Mouse (Mus musculus): ENCODE measurements around the gene Zfp316. TPM values are rescaled to one million over a fixed set of nuclear protein-coding genes. Genes with fewer than 3 reads are reported as not detected.

Gene Zfp316
- 4.5 and 6.4 TPM in 2 replicates for polyA plus RNA-seq (2012; rRNA removed)

DNA sequence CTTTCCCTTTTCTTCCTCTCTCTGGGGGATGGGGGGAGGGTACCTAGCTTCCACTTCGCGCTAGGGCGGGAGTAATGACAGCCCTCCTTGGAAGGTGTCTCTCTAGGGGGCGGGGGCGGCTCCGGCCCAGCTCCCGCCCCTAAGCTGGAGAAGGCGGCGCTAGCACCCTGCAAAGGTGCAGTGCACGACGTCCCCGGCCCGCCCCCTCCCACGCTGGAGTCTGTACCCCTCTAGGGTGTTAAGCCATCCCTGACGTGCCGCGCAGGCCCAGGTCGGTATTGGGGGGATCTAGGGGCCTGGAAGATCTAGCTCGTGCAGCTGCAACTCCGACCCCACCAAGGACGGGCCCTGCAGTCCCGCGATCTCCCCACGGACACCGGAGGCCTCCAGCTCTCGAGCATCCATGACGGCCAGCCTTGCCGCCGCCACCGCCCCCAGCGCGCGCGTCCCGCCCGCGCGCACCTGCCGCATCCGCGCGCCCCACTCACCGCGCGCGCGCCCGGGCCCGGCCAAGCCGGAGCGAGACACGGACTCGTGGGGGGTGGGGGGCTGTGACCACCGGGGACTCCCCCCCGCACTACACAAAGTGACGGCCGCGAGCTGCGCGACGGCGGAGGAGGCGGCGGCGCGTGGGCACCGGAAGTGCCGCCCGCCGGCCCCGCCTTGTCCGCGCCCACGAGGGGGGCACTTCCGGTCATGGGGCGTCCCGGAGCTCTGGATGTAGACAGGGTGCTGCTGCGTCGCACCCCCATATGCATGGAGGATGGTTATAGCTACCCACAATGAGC lies at the start of gene Zfp316:
Gene Zfp316 (minus strand): TSS at position 660 of the 788 bp plus-strand sequence.
- H3K36me3 ChIP-seq (ENCODE audit: control insufficient read depth, insufficient read depth, low read length), result no peaks in the 10 kb centered on the region
- no peaks in the 10 kb centered on the region for H3K27me3 ChIP-seq (replicated peaks; ENCODE audit: control insufficient read depth, insufficient read depth, low read length)
- peak; percentile 73 for DNase-seq
- under 1% methylated on average over 79 of the region's 79 CpGs for WGBS
- TF ChIP-seq CTCF (conservative IDR thresholded peaks at IDR 0.05; ENCODE audit: insufficient read depth, insufficient read length, low read depth, low read length) (no peak), POLR2A (IDR thresholded peaks at IDR 0.05; ENCODE audit: low read depth, low read length) (peak; percentile 68)
- H3K4me1 ChIP-seq (ENCODE audit: control insufficient read depth, insufficient read depth, low read length), result no peaks in the 10 kb centered on the region
- peak within 1 kb of the TSS; percentile 76 for H3K4me3 ChIP-seq (ENCODE audit: insufficient read depth, low read depth, low read length)
- H3K27ac ChIP-seq (ENCODE audit: insufficient read depth, low read depth, low read length), result no peak within 1 kb of the TSS

GRCm38 (mm10) chr5:143317288-143317610 lies 47.4 kb upstream of the Zfp316 start:
- TF ChIP-seq CTCF (conservative IDR thresholded peaks at IDR 0.05; ENCODE audit: insufficient read depth, insufficient read length, low read depth, low read length) (no peak), POLR2A (IDR thresholded peaks at IDR 0.05; ENCODE audit: low read depth, low read length) (no peak)
- H3K36me3 ChIP-seq (ENCODE audit: control insufficient read depth, insufficient read depth, low read length), result no peaks in the 10 kb centered on the region

DNA sequence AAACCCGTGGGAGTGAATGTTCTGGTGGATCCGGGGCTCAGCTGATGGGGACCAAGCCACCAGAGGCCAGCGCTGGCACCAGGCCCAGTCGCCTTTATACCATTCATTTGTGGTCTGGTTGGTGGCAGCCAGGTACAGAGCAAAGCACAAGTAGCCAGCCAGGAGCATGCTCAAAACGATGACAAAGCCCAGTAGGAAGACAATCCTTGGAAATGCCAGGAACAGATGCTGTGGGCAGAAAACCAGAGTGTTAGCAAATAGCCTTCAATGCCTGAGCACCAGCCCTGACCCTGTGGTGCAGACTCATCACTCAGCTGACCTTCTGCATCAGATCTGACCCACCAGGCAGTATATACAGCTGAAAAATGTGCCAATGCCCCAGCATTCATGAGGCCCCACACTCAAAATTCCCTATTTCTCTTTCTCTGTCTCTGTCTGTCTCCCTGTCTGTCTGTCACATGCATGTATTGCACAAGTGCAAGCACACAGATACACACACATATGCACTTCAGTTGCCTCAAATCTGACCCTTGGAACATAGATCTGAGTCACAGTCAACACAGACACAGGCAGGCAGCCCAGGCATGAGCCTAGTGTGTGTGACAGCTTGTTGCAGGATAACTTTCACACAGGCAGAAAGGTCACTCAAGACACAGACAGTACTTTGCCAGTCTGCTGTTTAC lies 46.9 kb upstream of the Zfp316 start:
- no peaks in the 10 kb centered on the region for H3K36me3 ChIP-seq (ENCODE audit: control insufficient read depth, insufficient read depth, low read length)
- H3K27me3 ChIP-seq (replicated peaks; ENCODE audit: control insufficient read depth, insufficient read depth, low read length), result no peaks in the 10 kb centered on the region
- no peak for DNase-seq
- TF ChIP-seq CTCF (conservative IDR thresholded peaks at IDR 0.05; ENCODE audit: insufficient read depth, insufficient read length, low read depth, low read length) (no peak), POLR2A (IDR thresholded peaks at IDR 0.05; ENCODE audit: low read depth, low read length) (no peak)
- H3K27ac ChIP-seq (ENCODE audit: insufficient read depth, low read depth, low read length), result no peak overlapping the region
- H3K4me1 ChIP-seq (ENCODE audit: control insufficient read depth, insufficient read depth, low read length), result peaks cover 8% of the 10 kb centered on the region; the same call in 1 of the 2 replicates
- 82% methylated on average over 5 of the region's 5 CpGs for WGBS
- H3K4me3 ChIP-seq (ENCODE audit: insufficient read depth, low read depth, low read length), result no peak overlapping the region

More at GRCm38 (mm10) chr5:143317288-143317610, 47.4 kb upstream of the Zfp316 start:
- Histone ChIP-seq H3K4me1 (ENCODE audit: control insufficient read depth, insufficient read depth, low read length) (peaks cover 8% of the 10 kb centered on the region; the same call in 1 of the 2 replicates), H3K27ac (ENCODE audit: insufficient read depth, low read depth, low read length) (no peak overlapping the region), H3K27me3 (replicated peaks; ENCODE audit: control insufficient read depth, insufficient read depth, low read length) (no peaks in the 10 kb centered on the region), H3K4me3 (ENCODE audit: insufficient read depth, low read depth, low read length) (no peak overlapping the region)
- WGBS, result 56% methylated on average over 8 of the region's 8 CpGs
- DNase-seq, result peak; percentile 68

DNA sequence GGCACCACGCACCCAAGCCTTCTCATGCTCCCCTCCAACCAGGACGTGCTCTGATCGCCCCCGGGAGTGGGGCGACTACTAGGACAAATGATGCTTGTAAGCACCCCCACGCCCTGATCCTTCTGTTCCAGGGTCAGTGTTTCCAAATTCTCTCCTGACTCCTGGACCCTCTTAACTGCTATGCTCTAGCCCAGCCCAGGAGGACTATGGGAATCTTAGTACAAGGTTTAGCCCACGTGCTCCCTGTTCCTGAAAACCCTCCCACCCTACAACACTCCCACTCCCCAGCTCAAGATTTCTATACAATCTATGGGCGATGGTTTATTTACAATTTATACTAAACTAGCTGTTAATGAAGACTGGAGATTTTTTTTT lies 45.7 kb upstream of the Zfp316 start:
- WGBS, result 20% methylated on average over 8 of the region's 8 CpGs
- H3K36me3 ChIP-seq (ENCODE audit: control insufficient read depth, insufficient read depth, low read length), result no peaks in the 10 kb centered on the region; the same call in 1 of the 2 replicates
- no peak for TF ChIP-seq POLR2A (IDR thresholded peaks at IDR 0.05; ENCODE audit: low read depth, low read length)
- no peak for TF ChIP-seq CTCF (conservative IDR thresholded peaks at IDR 0.05; ENCODE audit: insufficient read depth, insufficient read length, low read depth, low read length)
- H3K4me3 ChIP-seq (ENCODE audit: insufficient read depth, low read depth, low read length), result peak overlapping the region; percentile 24; the same call in 1 of the 2 replicates
- H3K4me1 ChIP-seq (ENCODE audit: control insufficient read depth, insufficient read depth, low read length), result peaks cover 8% of the 10 kb centered on the region; the same call in 1 of the 2 replicates
- H3K27ac ChIP-seq (ENCODE audit: insufficient read depth, low read depth, low read length), result no peak overlapping the region
- H3K27me3 ChIP-seq (replicated peaks; ENCODE audit: control insufficient read depth, insufficient read depth, low read length), result no peaks in the 10 kb centered on the region
- no peak for DNase-seq

GRCm38 (mm10) chr5:143314730-143315513 lies 45.1 kb upstream of the Zfp316 start, which contains the start of gene E130309D02Rik:
Gene E130309D02Rik (minus strand): TSS chr5:143315360.
- under 1% methylated on average over 99 of the region's 101 CpGs for WGBS

DNA sequence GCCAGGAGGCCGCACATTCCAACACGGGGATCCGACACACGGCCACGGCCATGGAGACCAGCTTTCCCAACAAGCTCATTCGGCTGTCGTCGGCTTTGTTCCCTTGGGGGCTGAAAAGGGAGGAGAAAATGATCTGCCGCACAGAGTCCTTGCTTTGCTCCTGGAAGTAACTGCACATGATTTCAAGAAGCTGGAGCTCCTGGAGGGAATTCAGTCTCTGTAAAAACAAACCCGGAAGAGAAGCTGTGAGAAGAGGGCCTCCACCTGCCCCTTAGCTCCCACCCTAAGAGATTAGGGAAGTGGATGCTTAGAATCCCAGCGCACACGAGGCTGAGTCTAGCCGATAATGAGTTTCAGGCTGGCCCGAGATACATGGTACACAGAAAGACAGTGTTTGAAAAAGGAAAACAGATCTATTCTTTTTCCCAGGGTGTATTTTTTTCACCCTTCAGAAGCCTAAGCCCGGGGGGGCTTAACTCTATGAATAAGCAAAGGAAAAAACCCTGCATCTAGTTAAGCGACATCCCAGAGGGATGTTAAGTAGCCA lies 44.4 kb upstream of the Zfp316 start:
- DNase-seq, result no peak
- H3K27me3 ChIP-seq (replicated peaks; ENCODE audit: control insufficient read depth, insufficient read depth, low read length), result no peaks in the 10 kb centered on the region
- H3K36me3 ChIP-seq (ENCODE audit: control insufficient read depth, insufficient read depth, low read length), result no peaks in the 10 kb centered on the region; the same call in 1 of the 2 replicates
- peak overlapping the region; percentile 81; the same call in 1 of the 2 replicates for H3K27ac ChIP-seq (ENCODE audit: insufficient read depth, low read depth, low read length)
- H3K4me3 ChIP-seq (ENCODE audit: insufficient read depth, low read depth, low read length), result peak overlapping the region; percentile 90
- WGBS, result 9% methylated on average over 16 of the region's 16 CpGs
- TF ChIP-seq POLR2A (IDR thresholded peaks at IDR 0.05; ENCODE audit: low read depth, low read length), result no peak
- TF ChIP-seq CTCF (conservative IDR thresholded peaks at IDR 0.05; ENCODE audit: insufficient read depth, insufficient read length, low read depth, low read length), result no peak
- peaks cover 8% of the 10 kb centered on the region; the same call in 1 of the 2 replicates for H3K4me1 ChIP-seq (ENCODE audit: control insufficient read depth, insufficient read depth, low read length)

More at GRCm38 (mm10) chr5:143314730-143315513, 45.1 kb upstream of the Zfp316 start, which contains the start of gene E130309D02Rik:
- DNase-seq, result peak; percentile 91
- TF ChIP-seq POLR2A (IDR thresholded peaks at IDR 0.05; ENCODE audit: low read depth, low read length) (no peak), CTCF (conservative IDR thresholded peaks at IDR 0.05; ENCODE audit: insufficient read depth, insufficient read length, low read depth, low read length) (peak; percentile 65)
- Histone ChIP-seq H3K4me1 (ENCODE audit: control insufficient read depth, insufficient read depth, low read length) (peaks cover 8% of the 10 kb centered on the region; the same call in 1 of the 2 replicates), H3K4me3 (ENCODE audit: insufficient read depth, low read depth, low read length) (peak within 1 kb of the TSS; percentile 90), H3K27ac (ENCODE audit: insufficient read depth, low read depth, low read length) (peak within 1 kb of the TSS; percentile 81), H3K36me3 (ENCODE audit: control insufficient read depth, insufficient read depth, low read length) (no peaks in the 10 kb centered on the region; the same call in 1 of the 2 replicates), H3K27me3 (replicated peaks; ENCODE audit: control insufficient read depth, insufficient read depth, low read length) (no peaks in the 10 kb centered on the region)
